Mouse (Mus musculus) liver, embryonic 13.5 days (tissue): ENCODE data around the gene Strip1. TPM values are rescaled to one million over a fixed set of nuclear protein-coding genes. Genes with fewer than 3 reads are reported as not detected.
A peak's percentile ranks its signal among the peaks of the same experiment; 100 is the strongest.

ENCODE experiments used
- ATAC-seq: fragments of 200-750 bp; cut with Nextera tagmentation; 2 replicates; pipeline ENCODE4 v1.8.0; 2017; ENCODE audit warnings: low read depth, mild to moderate bottlenecking, moderate number of reproducible peaks, moderate library complexity
- DNase-seq: peaks from one replicate; pipeline ENCODE4 v3.0.0; 2022
- H3K27ac ChIP-seq: fragments of 300-500 bp; sonication (generic); 2 replicates; pipeline ENCODE4 v1.5.1; 2015; ENCODE audit warnings: moderate library complexity, mild to moderate bottlenecking, inconsistent platforms
- H3K27me3 ChIP-seq: fragments of 300-500 bp; sonication (generic); 2 replicates; pipeline ENCODE4 v1.6.1; 2015; ENCODE audit warnings: mild to moderate bottlenecking, inconsistent platforms
- H3K36me3 ChIP-seq: fragments of 300-500 bp; sonication (generic); 2 replicates; pipeline ENCODE4 v1.6.1; 2015; ENCODE audit warnings: mild to moderate bottlenecking, inconsistent platforms
- H3K4me1 ChIP-seq: fragments of 300-500 bp; sonication (generic); replicated peaks from 2 replicates; pipeline ENCODE4 v1.6.1; 2015; ENCODE audit warnings: inconsistent platforms
- H3K4me2 ChIP-seq: fragments of 300-500 bp; sonication (generic); 2 replicates; pipeline ENCODE4 v1.6.1; 2015; ENCODE audit warnings: inconsistent platforms, mild to moderate bottlenecking, moderate library complexity
- H3K4me3 ChIP-seq: fragments of 300-500 bp; sonication (generic); replicated peaks from 2 replicates; pipeline ENCODE4 v1.5.1; 2015; ENCODE audit warnings: mild to moderate bottlenecking, inconsistent platforms
- H3K9ac ChIP-seq: fragments of 300-500 bp; sonication (generic); 2 replicates; pipeline ENCODE4 v1.6.1; 2015; ENCODE audit warnings: mild to moderate bottlenecking, inconsistent platforms
- H3K9me3 ChIP-seq: fragments of 300-500 bp; sonication (generic); replicated peaks from 2 replicates; pipeline ENCODE4 v1.6.1; 2016; ENCODE audit warnings: inconsistent platforms
- WGBS: fragments of 180-500 bp; shearing (Covaris S2); methylation state at CpG from one replicate; pipeline ENCODE4 v1.1.7; 2015; ENCODE audit not compliant: insufficient replicate concordance; 5-methylcytosine and 5-hydroxymethylcytosine counted together
- polyA plus RNA-seq: library from polyadenylated mRNA; unstranded; fragments of >200 nt; fragmentation: Nextera tagmentation; extraction: Ambion mirVana; gene quantifications from 2 replicates; pipeline ENCODE4 v1.2.1, GENCODE M21; 2015

The Strip1 gene
- 10.4 and 10.6 TPM in 2 replicates for polyA plus RNA-seq

- ATAC-seq, result peak; percentile 97
- H3K36me3 ChIP-seq, result peaks cover 14% of the 10 kb centered on the region
- H3K4me3 ChIP-seq, result peak within 1 kb of the TSS; percentile 95
- H3K4me1 ChIP-seq, result peaks cover 16% of the 10 kb centered on the region
- no peaks in the 10 kb centered on the region for H3K27me3 ChIP-seq
- 0% methylated on average over 35 of the region's 35 CpGs for WGBS
- peak within 1 kb of the TSS; percentile 94 for H3K4me2 ChIP-seq
- peak within 1 kb of the TSS; percentile 80 for H3K27ac ChIP-seq
- H3K9ac ChIP-seq, result peak within 1 kb of the TSS; percentile 94
- DNase-seq, result peak; percentile 90
- H3K9me3 ChIP-seq, result no peaks in the 10 kb centered on the region
These were observed at the start of gene Strip1 for GRCm38 (mm10) chr3:107631523-107631958. Gene Strip1, minus strand, starts transcription at chr3:107631694.

GRCm38 (mm10) chr3:107680790-107681576, 49.5 kb upstream of the Strip1 start:
- Histone ChIP-seq H3K4me1 (peaks cover 19% of the 10 kb centered on the region), H3K27ac (no peak overlapping the region; the same call in 1 of the 2 replicates), H3K4me3 (no peak overlapping the region), H3K9me3 (no peaks in the 10 kb centered on the region), H3K36me3 (peaks cover 12% of the 10 kb centered on the region), H3K9ac (no peak overlapping the region), H3K27me3 (no peaks in the 10 kb centered on the region), H3K4me2 (no peak overlapping the region)
- DNase-seq, result no peak
- ATAC-seq, result no peak
- 60% methylated on average over 7 of the region's 7 CpGs for WGBS

GRCm38 (mm10) chr3:107671509-107671908, 40.0 kb upstream of the Strip1 start:
- DNase-seq, result no peak
- no peak overlapping the region for H3K9ac ChIP-seq
- no peak overlapping the region for H3K4me2 ChIP-seq
- H3K27me3 ChIP-seq, result no peaks in the 10 kb centered on the region
- no peak overlapping the region for H3K27ac ChIP-seq
- WGBS, result 60% methylated on average over 2 of the region's 2 CpGs
- no peak for ATAC-seq
- no peak overlapping the region for H3K4me3 ChIP-seq
- H3K4me1 ChIP-seq, result no peaks in the 10 kb centered on the region
- H3K36me3 ChIP-seq, result peaks cover 83% of the 10 kb centered on the region
- H3K9me3 ChIP-seq, result no peaks in the 10 kb centered on the region

- Histone ChIP-seq H3K4me3 (no peak overlapping the region), H3K4me1 (no peaks in the 10 kb centered on the region), H3K4me2 (no peak overlapping the region), H3K36me3 (peaks cover 87% of the 10 kb centered on the region), H3K9me3 (no peaks in the 10 kb centered on the region), H3K9ac (no peak overlapping the region), H3K27ac (no peak overlapping the region), H3K27me3 (no peaks in the 10 kb centered on the region)
- ATAC-seq, result no peak
- DNase-seq, result no peak
- WGBS, result 59% methylated on average over 4 of the region's 4 CpGs
These were observed 39.0 kb upstream of the Strip1 start for GRCm38 (mm10) chr3:107670500-107670899.

- ATAC-seq, result no peak
- Histone ChIP-seq H3K4me3 (no peak overlapping the region), H3K9me3 (no peaks in the 10 kb centered on the region), H3K4me2 (no peak overlapping the region), H3K4me1 (no peaks in the 10 kb centered on the region), H3K27ac (no peak overlapping the region), H3K36me3 (peaks cover 86% of the 10 kb centered on the region), H3K27me3 (no peaks in the 10 kb centered on the region), H3K9ac (no peak overlapping the region)
- WGBS, result 84% methylated on average over 7 of the region's 7 CpGs
- no peak for DNase-seq
These were observed 37.3 kb upstream of the Strip1 start for GRCm38 (mm10) chr3:107668786-107669185.

- ATAC-seq (no peak), DNase-seq (no peak)
- Histone ChIP-seq H3K4me1 (no peaks in the 10 kb centered on the region), H3K27me3 (no peaks in the 10 kb centered on the region), H3K4me3 (no peak overlapping the region), H3K4me2 (no peak overlapping the region), H3K9ac (no peak overlapping the region), H3K36me3 (peaks cover 87% of the 10 kb centered on the region), H3K27ac (no peak overlapping the region), H3K9me3 (no peaks in the 10 kb centered on the region)
- WGBS, result 77% methylated on average over 6 of the region's 6 CpGs
These were observed 35.9 kb upstream of the Strip1 start for GRCm38 (mm10) chr3:107667426-107667825.

- 79% methylated on average over 1 of the region's 1 CpGs for WGBS
- Histone ChIP-seq H3K27ac (no peak overlapping the region), H3K36me3 (peaks cover 82% of the 10 kb centered on the region)
These were observed 33.1 kb upstream of the Strip1 start for GRCm38 (mm10) chr3:107664641-107665040.

GRCm38 (mm10) chr3:107659000-107659399, 27.5 kb upstream of the Strip1 start:
- no peaks in the 10 kb centered on the region for H3K9me3 ChIP-seq
- 76% methylated on average over 1 of the region's 1 CpGs for WGBS
- no peaks in the 10 kb centered on the region for H3K4me1 ChIP-seq
- H3K27ac ChIP-seq, result no peak overlapping the region
- no peaks in the 10 kb centered on the region for H3K27me3 ChIP-seq
- H3K4me2 ChIP-seq, result no peak overlapping the region
- peaks cover 27% of the 10 kb centered on the region for H3K36me3 ChIP-seq
- no peak for ATAC-seq
- no peak overlapping the region for H3K9ac ChIP-seq
- no peak overlapping the region for H3K4me3 ChIP-seq
- no peak for DNase-seq

More at GRCm38 (mm10) chr3:107664641-107665040, 33.1 kb upstream of the Strip1 start:
- Histone ChIP-seq H3K9me3 (no peaks in the 10 kb centered on the region), H3K4me3 (no peak overlapping the region), H3K4me1 (no peaks in the 10 kb centered on the region), H3K9ac (no peak overlapping the region), H3K4me2 (no peak overlapping the region), H3K27me3 (no peaks in the 10 kb centered on the region)
- DNase-seq (no peak), ATAC-seq (no peak)

- H3K27me3 ChIP-seq, result no peaks in the 10 kb centered on the region
- DNase-seq (no peak), ATAC-seq (no peak)
- H3K4me1 ChIP-seq, result no peaks in the 10 kb centered on the region
- H3K9ac ChIP-seq, result no peak overlapping the region
- H3K9me3 ChIP-seq, result no peaks in the 10 kb centered on the region
- no peak overlapping the region for H3K4me2 ChIP-seq
- no peak overlapping the region for H3K4me3 ChIP-seq
- H3K27ac ChIP-seq, result no peak overlapping the region
- WGBS, result 52% methylated on average over 4 of the region's 4 CpGs
- peaks cover 13% of the 10 kb centered on the region for H3K36me3 ChIP-seq
These were observed 25.4 kb upstream of the Strip1 start for GRCm38 (mm10) chr3:107656888-107657287.

GRCm38 (mm10) chr3:107656151-107656550, 24.7 kb upstream of the Strip1 start:
- no peak for DNase-seq

GRCm38 (mm10) chr3:107655491-107655890, 24.0 kb upstream of the Strip1 start:
- H3K27ac ChIP-seq, result no peak overlapping the region
- peaks cover 3% of the 10 kb centered on the region; the same call in 1 of the 2 replicates for H3K36me3 ChIP-seq
- ATAC-seq, result no peak
- no peak overlapping the region for H3K9ac ChIP-seq
- H3K27me3 ChIP-seq, result no peaks in the 10 kb centered on the region
- no peak for DNase-seq
- WGBS, result 75% methylated on average over 3 of the region's 3 CpGs
- no peaks in the 10 kb centered on the region for H3K9me3 ChIP-seq
- no peak overlapping the region for H3K4me2 ChIP-seq
- no peaks in the 10 kb centered on the region for H3K4me1 ChIP-seq
- no peak overlapping the region for H3K4me3 ChIP-seq

More at GRCm38 (mm10) chr3:107656151-107656550, 24.7 kb upstream of the Strip1 start:
- Histone ChIP-seq H3K27ac (no peak overlapping the region), H3K4me1 (no peaks in the 10 kb centered on the region), H3K9me3 (no peaks in the 10 kb centered on the region), H3K36me3 (peaks cover 9% of the 10 kb centered on the region), H3K4me2 (no peak overlapping the region), H3K27me3 (no peaks in the 10 kb centered on the region), H3K9ac (no peak overlapping the region), H3K4me3 (no peak overlapping the region)
- ATAC-seq, result no peak
- 81% methylated on average over 2 of the region's 2 CpGs for WGBS

GRCm38 (mm10) chr3:107654861-107655260, 23.4 kb upstream of the Strip1 start:
- Histone ChIP-seq H3K27ac (no peak overlapping the region), H3K4me2 (no peak overlapping the region), H3K27me3 (no peaks in the 10 kb centered on the region), H3K9me3 (no peaks in the 10 kb centered on the region), H3K9ac (no peak overlapping the region), H3K4me3 (no peak overlapping the region), H3K36me3 (no peaks in the 10 kb centered on the region; the same call in 1 of the 2 replicates), H3K4me1 (no peaks in the 10 kb centered on the region)
- ATAC-seq, result no peak
- DNase-seq, result no peak
- WGBS, result 62% methylated on average over 3 of the region's 3 CpGs
